Mouse (Mus musculus) stomach, postnatal 0 days (tissue): ENCODE measurements at regions not wholly inside any gene's neighbourhood (a gene's known extent, or its start where the extent isn't known, plus 50 kb on each side); places are given as distances from the start of the nearest gene placed in this dataset.

Experiments used
- ATAC-seq: fragments of 200-750 bp; cut with Nextera tagmentation; 2 replicates; pipeline ENCODE4 v1.8.0; 2017; ENCODE audit not compliant: low FRiP score, low TSS enrichment
- DNase-seq: peaks from one replicate; pipeline ENCODE4 v3.0.0-alpha.2; 2016; ENCODE audit warnings: low spot score
- H3K27ac ChIP-seq: fragments of 300-500 bp; sonication (generic); replicated peaks from 2 replicates; pipeline ENCODE4 v1.5.1; 2014; ENCODE audit warnings: mild to moderate bottlenecking, control low read depth
- H3K27me3 ChIP-seq: fragments of 300-500 bp; sonication (generic); 2 replicates; pipeline ENCODE4 v1.6.1; 2014; ENCODE audit warnings: low read length; ENCODE audit not compliant: control insufficient read depth, insufficient read depth
- H3K36me3 ChIP-seq: fragments of 300-500 bp; sonication (generic); 2 replicates; pipeline ENCODE4 v1.6.1; 2014; ENCODE audit warnings: low read length, mixed read lengths; ENCODE audit not compliant: control insufficient read depth, insufficient read depth
- H3K4me1 ChIP-seq: fragments of 300-500 bp; sonication (generic); replicated peaks from 2 replicates; pipeline ENCODE4 v1.6.1; 2014; ENCODE audit warnings: antibody characterized with exemption; ENCODE audit not compliant: control insufficient read depth, insufficient read depth
- H3K4me2 ChIP-seq: fragments of 300-500 bp; sonication (generic); replicated peaks from 2 replicates; pipeline ENCODE4 v1.6.1; 2014; ENCODE audit warnings: low read depth, mild to moderate bottlenecking, control low read depth, moderate library complexity
- H3K4me3 ChIP-seq: fragments of 300-500 bp; sonication (generic); 2 replicates; pipeline ENCODE4 v1.5.1; 2014; ENCODE audit warnings: low read depth, low read length, control low read depth
- H3K9ac ChIP-seq: fragments of 300-500 bp; sonication (generic); 2 replicates; pipeline ENCODE4 v1.6.1; 2014; ENCODE audit warnings: mild to moderate bottlenecking, low read length, control low read depth, mixed read lengths
- H3K9me3 ChIP-seq: fragments of 300-500 bp; sonication (generic); 2 replicates; pipeline ENCODE4 v1.6.1; 2016; ENCODE audit warnings: low read length; ENCODE audit not compliant: control insufficient read depth
- CTCF ChIP-seq: IDR thresholded peaks from 2 replicates; pipeline ENCODE4 v1.5.1; 2016; ENCODE audit warnings: antibody characterized with exemption, low read depth, mild to moderate bottlenecking, moderate library complexity
- EP300 ChIP-seq: optimal IDR thresholded peaks from 2 replicates; pipeline ENCODE3; 2016; ENCODE audit warnings: antibody characterized with exemption
- WGBS: fragments of 180-500 bp; shearing (Covaris S2); extraction: QIAGEN DNeasy Blood & Tissue Kit; methylation state at CpG from one replicate; pipeline ENCODE4 v1.1.7; 2014; 5-methylcytosine and 5-hydroxymethylcytosine counted together

- Histone ChIP-seq H3K9me3 (no peaks in the 10 kb centered on the region), H3K9ac (no peak overlapping the region), H3K27ac (no peak overlapping the region), H3K36me3 (no peaks in the 10 kb centered on the region), H3K27me3 (no peaks in the 10 kb centered on the region), H3K4me3 (no peak overlapping the region), H3K4me2 (no peak overlapping the region), H3K4me1 (no peaks in the 10 kb centered on the region)
- ATAC-seq (no peak), DNase-seq (no peak)
- no peak for TF ChIP-seq CTCF
- no peak for TF ChIP-seq EP300
- 67% methylated on average over 2 of the region's 2 CpGs for WGBS
These were observed 135.0 kb upstream of the Lrrn1 start for GRCm38 (mm10) chr6:107394611-107395010.

- Histone ChIP-seq H3K4me2 (no peak overlapping the region), H3K4me1 (no peaks in the 10 kb centered on the region), H3K27me3 (no peaks in the 10 kb centered on the region), H3K9me3 (no peaks in the 10 kb centered on the region), H3K9ac (no peak overlapping the region), H3K27ac (no peak overlapping the region), H3K4me3 (no peak overlapping the region), H3K36me3 (no peaks in the 10 kb centered on the region)
- DNase-seq (no peak), ATAC-seq (no peak)
- no peak for TF ChIP-seq CTCF
- no peak for TF ChIP-seq EP300
- WGBS = 66% methylated on average over 4 of the region's 4 CpGs
These were observed 113.8 kb upstream of the Lrrn1 start for GRCm38 (mm10) chr6:107415766-107416165.

DNA sequence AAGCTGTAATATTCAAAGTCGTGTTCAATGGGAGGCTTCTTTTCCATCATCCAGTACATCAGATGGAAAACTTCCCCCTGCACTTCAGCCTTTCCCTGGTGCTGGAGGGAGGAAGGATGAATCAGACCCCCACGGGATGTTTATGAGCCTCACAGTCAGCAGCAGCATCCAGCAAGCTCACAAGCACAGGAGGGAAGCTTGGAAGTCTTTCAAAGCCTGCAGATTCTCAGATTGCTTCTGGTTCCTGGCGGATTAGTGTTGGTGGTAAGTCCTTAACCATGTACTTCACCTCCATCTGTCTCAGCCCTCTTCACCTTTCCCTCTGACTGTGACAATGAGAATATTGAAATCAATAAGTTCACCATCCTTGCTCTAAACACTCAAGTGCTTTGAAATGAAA is 107.5 kb upstream of the Lrrn1 start:
- TF ChIP-seq EP300 = no peak
- TF ChIP-seq CTCF = no peak
- H3K4me2 ChIP-seq = no peak overlapping the region
- H3K36me3 ChIP-seq = no peaks in the 10 kb centered on the region
- H3K9me3 ChIP-seq = no peaks in the 10 kb centered on the region
- ATAC-seq (no peak), DNase-seq (no peak)
- H3K4me1 ChIP-seq = no peaks in the 10 kb centered on the region
- H3K9ac ChIP-seq = no peak overlapping the region
- H3K27ac ChIP-seq = no peak overlapping the region
- H3K27me3 ChIP-seq = no peaks in the 10 kb centered on the region
- no peak overlapping the region for H3K4me3 ChIP-seq
- WGBS = 49% methylated on average over 3 of the region's 3 CpGs

DNA sequence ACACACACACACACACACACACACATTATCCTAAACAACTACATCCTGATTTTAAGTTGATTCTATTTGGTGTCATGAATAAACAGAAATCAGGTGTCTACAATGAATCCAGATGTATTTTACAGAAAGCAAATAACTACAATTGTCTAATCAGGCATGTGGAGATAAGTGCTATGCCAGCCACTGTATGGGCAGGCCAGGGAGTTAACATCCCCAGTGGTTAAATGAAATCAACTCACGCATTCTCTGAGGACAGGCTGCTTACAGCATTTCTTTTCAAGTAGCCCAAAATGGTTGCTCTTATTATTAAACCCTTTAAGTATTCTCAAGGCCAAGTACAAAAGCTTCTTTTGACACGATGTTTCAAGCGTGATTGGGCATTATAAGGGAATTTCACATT is 103.0 kb upstream of the Lrrn1 start:
- Histone ChIP-seq H3K27me3 (no peaks in the 10 kb centered on the region), H3K4me3 (no peak overlapping the region), H3K9me3 (no peaks in the 10 kb centered on the region), H3K9ac (no peak overlapping the region), H3K27ac (no peak overlapping the region), H3K36me3 (no peaks in the 10 kb centered on the region), H3K4me2 (no peak overlapping the region), H3K4me1 (no peaks in the 10 kb centered on the region)
- DNase-seq (no peak), ATAC-seq (no peak)
- WGBS = 83% methylated on average over 3 of the region's 3 CpGs
- TF ChIP-seq EP300 = no peak
- TF ChIP-seq CTCF = no peak

DNA sequence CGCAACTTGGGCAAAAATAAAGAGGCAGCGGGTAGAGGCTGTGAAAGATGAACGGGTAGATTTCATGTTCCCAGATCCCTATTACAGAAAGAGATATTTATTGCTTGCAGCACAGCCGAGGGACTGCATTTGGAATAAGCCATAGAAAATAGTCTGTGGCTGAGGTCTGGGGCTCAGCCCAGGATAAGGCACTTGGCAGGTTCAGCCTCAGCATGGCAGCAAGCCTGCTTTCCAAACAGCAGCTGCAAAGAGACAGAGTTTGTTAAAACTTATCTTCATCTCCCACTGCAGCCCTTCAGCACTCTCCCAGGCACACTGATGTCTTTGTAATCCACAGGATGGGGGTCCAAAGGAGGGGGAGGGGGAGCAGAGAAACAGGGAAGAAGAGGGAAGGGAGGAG is 98.5 kb upstream of the Lrrn1 start:
- Histone ChIP-seq H3K9ac (no peak overlapping the region), H3K4me1 (no peaks in the 10 kb centered on the region), H3K27me3 (no peaks in the 10 kb centered on the region), H3K27ac (no peak overlapping the region), H3K4me3 (no peak overlapping the region), H3K36me3 (no peaks in the 10 kb centered on the region), H3K4me2 (no peak overlapping the region), H3K9me3 (no peaks in the 10 kb centered on the region)
- DNase-seq (no peak), ATAC-seq (no peak)
- TF ChIP-seq CTCF = no peak
- no peak for TF ChIP-seq EP300
- WGBS = 76% methylated on average over 4 of the region's 4 CpGs

DNA sequence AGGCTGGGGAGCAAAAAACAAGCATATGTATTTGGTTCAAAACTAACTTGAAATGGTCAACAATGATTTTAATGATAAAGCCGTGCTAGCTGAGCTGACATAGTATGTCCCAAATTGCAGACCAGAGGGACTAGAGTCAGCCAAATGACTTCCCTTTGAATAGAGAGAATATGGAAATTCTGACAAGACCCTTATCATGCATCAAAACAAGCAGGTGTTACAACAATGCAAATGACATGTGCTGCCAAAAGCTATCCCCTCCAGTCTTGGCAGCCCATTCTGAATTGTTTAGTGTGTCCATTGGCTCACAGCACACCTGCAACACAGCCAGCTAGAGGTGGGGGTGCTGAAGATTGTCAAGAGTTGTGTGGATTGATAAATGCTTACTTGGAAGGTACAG is 87.5 kb upstream of the Lrrn1 start:
- ATAC-seq = no peak
- 79% methylated on average over 1 of the region's 1 CpGs for WGBS
- no peaks in the 10 kb centered on the region for H3K27me3 ChIP-seq
- H3K27ac ChIP-seq = no peak overlapping the region
- DNase-seq = no peak
- TF ChIP-seq CTCF = no peak
- no peak for TF ChIP-seq EP300
- no peaks in the 10 kb centered on the region for H3K4me1 ChIP-seq
- H3K4me3 ChIP-seq = no peak overlapping the region
- no peak overlapping the region for H3K9ac ChIP-seq
- H3K4me2 ChIP-seq = no peak overlapping the region
- no peaks in the 10 kb centered on the region for H3K36me3 ChIP-seq
- H3K9me3 ChIP-seq = no peaks in the 10 kb centered on the region

GRCm38 (mm10) chr6:107444336-107444735 is 85.2 kb upstream of the Lrrn1 start:
- Histone ChIP-seq H3K27me3 (no peaks in the 10 kb centered on the region), H3K9me3 (no peaks in the 10 kb centered on the region), H3K27ac (no peak overlapping the region), H3K36me3 (no peaks in the 10 kb centered on the region), H3K9ac (no peak overlapping the region), H3K4me1 (no peaks in the 10 kb centered on the region), H3K4me2 (no peak overlapping the region), H3K4me3 (no peak overlapping the region)
- 77% methylated on average over 3 of the region's 3 CpGs for WGBS
- no peak for ATAC-seq
- DNase-seq = no peak
- TF ChIP-seq EP300 (no peak), CTCF (no peak)
